Mouse (Mus musculus) embryonic facial prominence, embryonic 15.5 days (tissue): Measurements from ENCODE around the gene Lhfpl4. TPM values are rescaled to one million over a fixed set of nuclear protein-coding genes. Genes with fewer than 3 reads are reported as not detected.

ENCODE experiments used
- ATAC-seq: fragments of 200-750 bp; cut with Nextera tagmentation; 2 replicates; pipeline ENCODE4 v1.8.0; 2017; ENCODE audit warnings: low read depth, moderate TSS enrichment; ENCODE audit not compliant: insufficient number of reproducible peaks, low FRiP score, low TSS enrichment
- H3K27ac ChIP-seq: fragments of 300-500 bp; sonication (generic); replicated peaks from 2 replicates; pipeline ENCODE4 v1.5.1; 2015; ENCODE audit warnings: mild to moderate bottlenecking, inconsistent platforms
- H3K27me3 ChIP-seq: fragments of 300-500 bp; sonication (generic); 2 replicates; pipeline ENCODE4 v1.6.1; 2015; ENCODE audit warnings: inconsistent platforms
- H3K36me3 ChIP-seq: fragments of 300-500 bp; sonication (generic); 2 replicates; pipeline ENCODE4 v1.6.1; 2015; ENCODE audit warnings: mild to moderate bottlenecking, inconsistent platforms
- H3K4me1 ChIP-seq: fragments of 300-500 bp; sonication (generic); 2 replicates; pipeline ENCODE4 v1.6.1; 2015; ENCODE audit warnings: inconsistent platforms
- H3K4me2 ChIP-seq: fragments of 300-500 bp; sonication (generic); replicated peaks from 2 replicates; pipeline ENCODE4 v1.6.1; 2015; ENCODE audit warnings: mild to moderate bottlenecking, inconsistent platforms
- H3K4me3 ChIP-seq: fragments of 300-500 bp; sonication (generic); replicated peaks from 2 replicates; pipeline ENCODE4 v1.5.1; 2015; ENCODE audit warnings: mild to moderate bottlenecking, inconsistent platforms
- H3K9ac ChIP-seq: fragments of 300-500 bp; sonication (generic); 2 replicates; pipeline ENCODE4 v1.6.1; 2015; ENCODE audit warnings: inconsistent platforms
- H3K9me3 ChIP-seq: fragments of 300-500 bp; sonication (generic); replicated peaks from 2 replicates; pipeline ENCODE4 v1.6.1; 2016; ENCODE audit warnings: inconsistent platforms
- WGBS: fragments of 180-500 bp; shearing (Covaris S2); methylation state at CpG from one replicate; pipeline ENCODE4 v1.1.7; 2015; 5-methylcytosine and 5-hydroxymethylcytosine counted together
- polyA plus RNA-seq: library from polyadenylated mRNA; unstranded; fragments of >200 nt; fragmentation: Nextera tagmentation; extraction: Ambion mirVana; gene quantifications from 2 replicates; pipeline ENCODE4 v1.2.1, GENCODE M21; 2015

Gene Lhfpl4
- polyA plus RNA-seq, 1 experiment from 2014 or later: 1.9 TPM

DNA sequence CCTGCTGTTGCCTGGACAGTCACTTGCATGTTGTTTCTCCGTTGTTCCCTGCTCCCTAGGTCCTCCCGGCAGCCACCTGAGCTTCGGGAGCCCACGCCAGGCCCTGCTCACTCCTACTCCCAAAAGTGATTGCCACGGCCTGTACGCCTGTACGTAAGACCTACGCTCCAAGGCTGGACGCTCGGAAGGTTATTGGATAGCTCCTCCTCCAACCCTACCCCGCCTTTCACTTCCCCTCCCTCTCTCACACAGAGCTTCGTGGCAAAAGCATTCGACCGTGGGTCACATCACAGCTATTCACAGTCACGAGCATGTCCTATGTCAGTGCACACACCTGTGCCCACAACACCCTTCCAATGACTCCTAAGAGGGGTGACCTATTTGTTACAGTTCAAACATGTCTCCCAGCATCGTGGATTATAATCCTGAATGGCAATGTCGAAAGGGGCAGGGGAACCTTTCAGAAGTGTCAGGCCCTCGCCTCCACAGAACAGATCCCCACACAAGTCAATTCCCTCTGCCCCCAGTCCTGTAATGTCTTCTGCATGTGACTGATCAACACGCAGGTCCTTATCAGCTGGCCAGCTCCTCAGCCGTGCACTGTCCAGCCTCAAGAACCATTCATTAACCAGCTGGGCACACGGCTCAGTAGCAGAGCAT is 10.2 kb downstream of the Lhfpl4 start:
- Histone ChIP-seq H3K27ac (no peak overlapping the region), H3K4me3 (no peak overlapping the region), H3K27me3 (no peaks in the 10 kb centered on the region), H3K4me2 (no peak overlapping the region), H3K9me3 (no peaks in the 10 kb centered on the region), H3K36me3 (no peaks in the 10 kb centered on the region), H3K9ac (no peak overlapping the region), H3K4me1 (no peaks in the 10 kb centered on the region)
- 80% methylated on average over 21 of the region's 21 CpGs for WGBS
- no peak for ATAC-seq

DNA sequence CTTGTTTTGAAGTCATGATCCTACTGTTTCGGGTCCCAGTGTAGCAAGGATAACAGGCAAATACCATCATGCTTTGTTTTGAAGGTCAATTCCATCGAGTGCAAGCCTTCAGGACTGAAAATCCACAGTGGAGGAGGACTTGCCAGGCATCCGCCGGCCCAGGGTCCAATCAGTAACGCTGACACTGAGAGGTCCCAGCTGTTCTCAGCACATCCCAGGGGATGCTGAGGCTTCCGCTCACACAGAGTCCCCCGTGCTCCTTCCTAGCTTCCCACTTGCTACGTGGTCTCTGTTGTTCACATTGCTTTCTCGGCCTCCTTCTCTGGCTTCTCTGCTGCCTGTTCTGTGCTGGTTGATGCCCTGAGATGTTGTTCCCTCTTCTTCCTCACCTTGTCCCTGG is 11.0 kb downstream of the Lhfpl4 start:
- Histone ChIP-seq H3K27me3 (no peaks in the 10 kb centered on the region), H3K36me3 (no peaks in the 10 kb centered on the region), H3K4me2 (no peak overlapping the region), H3K4me1 (no peaks in the 10 kb centered on the region), H3K9me3 (no peaks in the 10 kb centered on the region), H3K9ac (no peak overlapping the region), H3K4me3 (no peak overlapping the region), H3K27ac (no peak overlapping the region)
- WGBS: 68% methylated on average over 9 of the region's 9 CpGs
- no peak for ATAC-seq

- no peak for ATAC-seq
- Histone ChIP-seq H3K4me2 (no peak overlapping the region), H3K4me3 (no peak overlapping the region), H3K36me3 (no peaks in the 10 kb centered on the region), H3K27me3 (no peaks in the 10 kb centered on the region), H3K9ac (no peak overlapping the region), H3K27ac (no peak overlapping the region), H3K4me1 (no peaks in the 10 kb centered on the region), H3K9me3 (no peaks in the 10 kb centered on the region)
- 41% methylated on average over 4 of the region's 4 CpGs for WGBS
These were observed 15.9 kb downstream of the Lhfpl4 start for GRCm38 (mm10) chr6:113179195-113179733.

GRCm38 (mm10) chr6:113178286-113179194 is 16.6 kb downstream of the Lhfpl4 start:
- H3K27ac ChIP-seq: no peak overlapping the region
- no peaks in the 10 kb centered on the region for H3K36me3 ChIP-seq
- H3K4me3 ChIP-seq: no peak overlapping the region
- H3K9me3 ChIP-seq: no peaks in the 10 kb centered on the region
- no peak overlapping the region for H3K9ac ChIP-seq
- H3K4me1 ChIP-seq: no peaks in the 10 kb centered on the region
- no peaks in the 10 kb centered on the region for H3K27me3 ChIP-seq
- 20% methylated on average over 14 of the region's 14 CpGs for WGBS
- H3K4me2 ChIP-seq: no peak overlapping the region
- no peak; the same call in 1 of the 2 replicates for ATAC-seq

DNA sequence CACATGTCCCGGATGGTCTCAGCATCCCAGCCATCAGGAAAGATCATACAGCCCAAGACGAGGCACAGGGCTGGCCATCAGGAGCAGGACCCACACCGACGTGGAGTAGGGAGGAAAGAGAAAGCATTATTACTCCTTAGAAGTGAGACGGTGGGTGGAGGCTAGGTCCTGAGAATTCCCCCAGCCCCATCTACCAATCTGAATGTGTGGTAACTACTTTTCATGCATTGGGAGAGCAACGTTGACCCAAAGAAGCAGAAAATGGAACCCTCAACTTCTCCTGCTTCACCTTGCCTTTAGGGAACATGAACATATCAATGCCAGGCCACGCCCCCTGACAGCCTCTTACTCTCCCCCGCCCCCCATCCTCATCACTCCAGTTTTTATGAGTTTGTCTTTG is 18.6 kb downstream of the Lhfpl4 start:
- Histone ChIP-seq H3K27me3 (no peaks in the 10 kb centered on the region), H3K4me3 (no peak overlapping the region), H3K36me3 (no peaks in the 10 kb centered on the region), H3K4me2 (no peak overlapping the region), H3K9me3 (no peaks in the 10 kb centered on the region), H3K27ac (no peak overlapping the region), H3K4me1 (no peaks in the 10 kb centered on the region), H3K9ac (no peak overlapping the region)
- no peak for ATAC-seq
- 82% methylated on average over 8 of the region's 8 CpGs for WGBS

DNA sequence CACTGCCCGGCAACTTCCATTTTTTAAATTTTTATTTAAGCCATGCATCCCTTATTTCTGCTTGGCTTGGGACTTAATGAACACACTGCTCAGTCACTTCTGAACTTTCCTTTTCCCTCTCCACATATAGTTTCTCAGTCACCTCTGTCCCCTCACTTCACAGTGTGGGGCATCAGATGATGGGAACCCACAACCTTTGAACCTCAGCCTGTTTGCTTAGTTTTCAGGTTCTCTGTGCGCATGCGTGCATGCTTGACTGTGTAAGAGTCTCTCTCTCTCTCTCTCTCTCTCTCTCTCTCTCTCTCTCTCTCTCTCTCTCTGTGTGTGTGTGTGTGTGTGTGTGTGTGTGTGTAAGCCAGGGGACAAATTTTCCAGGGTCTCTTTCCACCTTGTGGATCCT is 19.7 kb downstream of the Lhfpl4 start:
- Histone ChIP-seq H3K4me3 (no peak overlapping the region), H3K9me3 (no peaks in the 10 kb centered on the region), H3K9ac (no peak overlapping the region), H3K36me3 (no peaks in the 10 kb centered on the region), H3K4me2 (no peak overlapping the region), H3K27ac (no peak overlapping the region), H3K4me1 (peaks cover 5% of the 10 kb centered on the region; the same call in 1 of the 2 replicates), H3K27me3 (no peaks in the 10 kb centered on the region)
- 89% methylated on average over 3 of the region's 3 CpGs for WGBS
- ATAC-seq: no peak

- Histone ChIP-seq H3K4me2 (no peak overlapping the region), H3K4me1 (peaks cover 5% of the 10 kb centered on the region), H3K36me3 (no peaks in the 10 kb centered on the region), H3K27ac (no peak overlapping the region), H3K9me3 (no peaks in the 10 kb centered on the region), H3K27me3 (no peaks in the 10 kb centered on the region), H3K9ac (no peak overlapping the region), H3K4me3 (no peak overlapping the region)
- WGBS: 68% methylated on average over 1 of the region's 1 CpGs
- ATAC-seq: no peak
These were observed 22.6 kb downstream of the Lhfpl4 start for GRCm38 (mm10) chr6:113172568-113172967.

- Histone ChIP-seq H3K4me3 (no peak overlapping the region), H3K27ac (no peak overlapping the region), H3K36me3 (no peaks in the 10 kb centered on the region), H3K4me1 (peaks cover 9% of the 10 kb centered on the region), H3K9ac (no peak overlapping the region), H3K9me3 (no peaks in the 10 kb centered on the region), H3K27me3 (no peaks in the 10 kb centered on the region), H3K4me2 (no peak overlapping the region)
- ATAC-seq: no peak
These were observed 23.2 kb downstream of the Lhfpl4 start for GRCm38 (mm10) chr6:113172011-113172410.

- ATAC-seq: no peak
- Histone ChIP-seq H3K4me1 (peaks cover 19% of the 10 kb centered on the region), H3K27ac (no peak overlapping the region), H3K27me3 (no peaks in the 10 kb centered on the region), H3K9me3 (no peaks in the 10 kb centered on the region), H3K9ac (no peak overlapping the region), H3K36me3 (no peaks in the 10 kb centered on the region), H3K4me3 (no peak overlapping the region), H3K4me2 (no peak overlapping the region)
- 87% methylated on average over 8 of the region's 8 CpGs for WGBS
These were observed 24.5 kb downstream of the Lhfpl4 start for GRCm38 (mm10) chr6:113170651-113171050.

DNA sequence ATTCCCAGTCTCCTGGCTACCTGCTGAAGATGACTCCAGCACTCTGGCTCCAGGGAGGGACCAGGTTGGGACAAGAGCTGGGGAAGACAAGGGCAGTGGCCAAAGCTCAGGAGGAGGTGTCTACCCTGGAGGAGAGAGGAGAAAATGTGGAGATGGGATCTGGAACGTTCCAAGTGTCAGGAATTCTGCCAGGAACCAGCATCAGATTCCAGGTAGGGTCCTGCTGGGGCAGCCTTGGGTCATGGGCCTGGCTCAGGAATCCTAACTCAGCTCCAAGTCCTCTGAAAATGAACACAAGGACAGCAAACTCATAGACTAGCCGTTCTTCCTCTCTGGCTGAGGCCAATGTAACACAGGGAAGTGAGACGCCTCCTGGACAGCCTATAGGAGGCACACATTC is 25.3 kb downstream of the Lhfpl4 start:
- no peak for ATAC-seq

GRCm38 (mm10) chr6:113168316-113168975 is 26.7 kb downstream of the Lhfpl4 start:
- H3K36me3 ChIP-seq: no peaks in the 10 kb centered on the region
- no peaks in the 10 kb centered on the region for H3K27me3 ChIP-seq
- no peak overlapping the region for H3K9ac ChIP-seq
- no peaks in the 10 kb centered on the region for H3K9me3 ChIP-seq
- no peak overlapping the region for H3K4me2 ChIP-seq
- H3K4me3 ChIP-seq: no peak overlapping the region
- H3K4me1 ChIP-seq: peaks cover 19% of the 10 kb centered on the region
- ATAC-seq: no peak
- 89% methylated on average over 7 of the region's 7 CpGs for WGBS
- no peak overlapping the region for H3K27ac ChIP-seq

More for the DNA sequence above, 25.3 kb downstream of the Lhfpl4 start:
- Histone ChIP-seq H3K4me3 (no peak overlapping the region), H3K36me3 (no peaks in the 10 kb centered on the region), H3K9me3 (no peaks in the 10 kb centered on the region), H3K4me1 (peaks cover 19% of the 10 kb centered on the region), H3K4me2 (no peak overlapping the region), H3K27ac (no peak overlapping the region), H3K9ac (no peak overlapping the region), H3K27me3 (no peaks in the 10 kb centered on the region)
- WGBS: 64% methylated on average over 3 of the region's 3 CpGs
